Mouse (Mus musculus): ENCODE measurements at regions not wholly inside any gene's neighbourhood (a gene's known extent, or its start where the extent isn't known, plus 50 kb on each side); places are given as distances from the start of the nearest gene placed in this dataset.
"Not testable (repeated sequence)": the region's sequence is repeated elsewhere in the genome, so short reads cannot be mapped to it uniquely, and the experiment has no call there.

GRCm38 (mm10) chr1:193538425-193538824, 168.3 kb upstream of the Camk1g start:
- no peak for DNase-seq (ENCODE audit: low spot score)

GRCm38 (mm10) chr1:193537616-193538015, 167.5 kb upstream of the Camk1g start:
- DNase-seq (ENCODE audit: low spot score): no peak

- DNase-seq (ENCODE audit: low spot score): no peak
Measured at GRCm38 (mm10) chr1:193536552-193536951, 166.5 kb upstream of the Camk1g start.

GRCm38 (mm10) chr1:193534449-193534848, 164.4 kb upstream of the Camk1g start:
- DNase-seq (ENCODE audit: low spot score): no peak

- DNase-seq (ENCODE audit: low spot score): no peak
Measured at GRCm38 (mm10) chr1:193526501-193526900, 156.4 kb upstream of the Camk1g start.

- no peak for DNase-seq (ENCODE audit: low spot score)
Measured at GRCm38 (mm10) chr1:193522007-193522406, 151.9 kb upstream of the Camk1g start.

GRCm38 (mm10) chr1:193518840-193519239, 148.7 kb upstream of the Camk1g start:
- DNase-seq (ENCODE audit: low spot score): no peak

GRCm38 (mm10) chr1:193517968-193518367, 147.9 kb upstream of the Camk1g start:
- DNase-seq (ENCODE audit: low spot score): no peak

GRCm38 (mm10) chr1:193517293-193517692, 147.2 kb upstream of the Camk1g start:
- no peak for DNase-seq (ENCODE audit: low spot score)

GRCm38 (mm10) chr1:193516395-193516794, 146.3 kb upstream of the Camk1g start:
- no peak for DNase-seq (ENCODE audit: low spot score)

- peak; percentile 26 for DNase-seq (ENCODE audit: low spot score)
Measured at GRCm38 (mm10) chr1:193513929-193514710, 144.0 kb upstream of the Camk1g start.

GRCm38 (mm10) chr1:193510066-193510793, 140.1 kb upstream of the Camk1g start:
- DNase-seq (ENCODE audit: low spot score): no peak

GRCm38 (mm10) chr1:193508271-193508670, 138.2 kb upstream of the Camk1g start:
- DNase-seq (ENCODE audit: low spot score): no peak

- DNase-seq (ENCODE audit: low spot score): no peak
Measured at GRCm38 (mm10) chr1:193506991-193507390, 136.9 kb upstream of the Camk1g start.

GRCm38 (mm10) chr1:193505381-193505780, 135.3 kb upstream of the Camk1g start:
- DNase-seq (ENCODE audit: low spot score): no peak

- DNase-seq (ENCODE audit: low spot score): no peak
Measured at GRCm38 (mm10) chr1:193504611-193505010, 134.5 kb upstream of the Camk1g start.

GRCm38 (mm10) chr1:193503624-193504325, 133.7 kb upstream of the Camk1g start:
- peak; percentile 80 for DNase-seq (ENCODE audit: low spot score)

GRCm38 (mm10) chr1:193496265-193497183, 126.4 kb upstream of the Camk1g start:
- DNase-seq (ENCODE audit: low spot score): peak; percentile 34

GRCm38 (mm10) chr1:193488039-193488438, 117.9 kb upstream of the Camk1g start:
- DNase-seq (ENCODE audit: low spot score): no peak

- not testable (repeated sequence) for DNase-seq (ENCODE audit: low spot score)
Measured at GRCm38 (mm10) chr1:193486668-193487067, 116.6 kb upstream of the Camk1g start.

GRCm38 (mm10) chr1:193484977-193485376, 114.9 kb upstream of the Camk1g start:
- no peak for DNase-seq (ENCODE audit: low spot score)

GRCm38 (mm10) chr1:193477298-193477697, 107.2 kb upstream of the Camk1g start:
- no peak for DNase-seq (ENCODE audit: low spot score)
